Mouse (Mus musculus) CH12.LX (cell line): ENCODE measurements around the gene Asns.

Experiments
- ETS1 ChIP-seq: conservative IDR thresholded peaks from 2 replicates; pipeline ENCODE4 v1.6.1; 2012; ENCODE audit warnings: low read depth, mild to moderate bottlenecking, inconsistent platforms, low read length, improper control_type of control experiment, moderate library complexity
- JUND ChIP-seq: conservative IDR thresholded peaks from 2 replicates; pipeline ENCODE4 v1.6.1; 2011; ENCODE audit warnings: low read depth, low read length, improper control_type of control experiment
- MEF2A ChIP-seq: IDR thresholded peaks from 2 replicates; pipeline ENCODE4 v1.6.1; 2014; ENCODE audit warnings: low read depth, mild to moderate bottlenecking, inconsistent platforms, low read length, improper control_type of control experiment, borderline replicate concordance
- POLR2A ChIP-seq: IDR thresholded peaks from 2 replicates; pipeline ENCODE4 v1.6.1; 2011; ENCODE audit warnings: low read depth, mild to moderate bottlenecking, improper control_type of control experiment, low read length
- RCOR1 ChIP-seq: conservative IDR thresholded peaks from 2 replicates; pipeline ENCODE4 v1.6.1; 2012; ENCODE audit warnings: low read depth, mild to moderate bottlenecking, inconsistent platforms, low read length, improper control_type of control experiment
- TBP ChIP-seq: conservative IDR thresholded peaks from 2 replicates; pipeline ENCODE4 v1.6.1; 2011; ENCODE audit warnings: low read depth, low read length, improper control_type of control experiment
- USF1 ChIP-seq: IDR thresholded peaks from 2 replicates; pipeline ENCODE4 v1.6.1; 2014; ENCODE audit warnings: low read depth, mild to moderate bottlenecking, inconsistent platforms, low read length, improper control_type of control experiment
- ZNF384 ChIP-seq: IDR thresholded peaks from 2 replicates; pipeline ENCODE4 v1.6.1; 2012; ENCODE audit warnings: low read depth, low read length, improper control_type of control experiment, inconsistent platforms

- no peak for TF ChIP-seq MEF2A
- TF ChIP-seq RCOR1: no peak
- no peak for TF ChIP-seq JUND
- TF ChIP-seq ZNF384: no peak
- TF ChIP-seq POLR2A: no peak
- TF ChIP-seq USF1: no peak
- no peak for TF ChIP-seq ETS1
- TF ChIP-seq TBP: no peak
These were observed 18.8 kb upstream of the Asns start for GRCm38 (mm10) chr6:7711837-7712330.
